Mouse (Mus musculus): Measurements from ENCODE around the gene Prcp. TPM values are rescaled to one million over a fixed set of nuclear protein-coding genes. Genes with fewer than 3 reads are reported as not detected.
"Not testable (repeated sequence)": the region's sequence is repeated elsewhere in the genome, so short reads cannot be mapped to it uniquely, and the experiment has no call there.

The Prcp gene
- total RNA-seq, 2 experiments from 2014 or later = 2.7 to 3.2 TPM

DNA sequence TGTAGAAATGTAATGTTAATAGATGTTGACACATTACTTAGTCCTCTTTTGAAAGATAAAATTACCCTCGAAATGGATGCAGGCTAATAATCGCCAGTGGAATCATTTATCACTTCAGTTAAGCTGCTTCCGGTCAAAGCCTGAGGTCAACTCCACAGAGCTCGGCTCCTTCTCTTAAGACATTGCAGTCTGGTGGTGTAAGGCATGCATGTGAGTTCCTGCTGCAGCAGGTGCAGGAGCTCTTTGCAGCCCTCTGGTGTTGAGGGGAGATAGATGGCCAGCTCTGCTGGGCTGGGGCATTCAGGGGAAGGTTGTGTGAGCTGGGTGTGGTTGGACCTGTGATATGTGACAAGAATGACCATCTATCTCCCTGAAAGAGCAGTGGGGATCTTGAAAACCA is 104.0 kb downstream of the Prcp start:
- DNase-seq (ENCODE audit: low spot score) = no peak

DNA sequence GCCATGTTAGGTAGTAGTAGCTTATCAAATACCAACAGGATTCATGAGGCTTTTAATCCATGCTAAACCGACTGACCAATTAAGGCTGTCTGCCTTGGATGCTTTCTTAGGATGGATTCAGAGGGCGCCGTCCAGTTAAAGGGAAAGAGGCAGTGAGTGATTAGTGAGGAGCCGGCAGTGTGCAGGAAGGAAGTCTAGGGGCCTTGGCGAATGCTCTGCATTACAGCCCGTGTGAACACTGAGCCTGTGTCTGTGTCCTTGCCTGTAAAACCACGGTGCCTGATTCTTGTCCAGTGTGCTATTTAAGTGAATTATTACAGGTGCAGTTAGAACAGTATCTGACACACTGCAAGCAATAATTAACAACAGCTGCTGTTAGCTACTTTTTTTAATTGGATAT is 104.5 kb downstream of the Prcp start:
- DNase-seq (ENCODE audit: low spot score) = not testable (repeated sequence)

DNA sequence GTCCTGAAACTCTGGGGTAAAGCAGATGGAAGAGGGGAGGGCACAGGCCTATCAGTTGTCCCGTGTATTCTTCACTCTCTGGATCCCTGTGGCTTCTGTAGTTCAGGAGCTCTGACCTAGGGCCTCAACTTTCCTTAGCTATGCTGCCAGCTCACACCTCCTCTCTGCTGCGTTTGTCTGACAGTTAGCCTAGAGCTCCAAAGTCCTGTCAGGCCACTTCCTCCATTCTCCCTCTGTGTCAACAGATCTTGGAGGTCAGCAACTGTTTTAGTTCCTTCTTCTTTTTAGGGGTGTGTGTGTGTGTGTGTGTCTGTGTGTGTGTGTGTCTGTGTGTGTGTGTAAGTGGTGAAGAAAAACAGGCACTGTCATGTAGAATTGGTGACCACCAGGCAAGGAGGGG is 106.5 kb downstream of the Prcp start:
- DNase-seq (ENCODE audit: low spot score) = no peak

DNA sequence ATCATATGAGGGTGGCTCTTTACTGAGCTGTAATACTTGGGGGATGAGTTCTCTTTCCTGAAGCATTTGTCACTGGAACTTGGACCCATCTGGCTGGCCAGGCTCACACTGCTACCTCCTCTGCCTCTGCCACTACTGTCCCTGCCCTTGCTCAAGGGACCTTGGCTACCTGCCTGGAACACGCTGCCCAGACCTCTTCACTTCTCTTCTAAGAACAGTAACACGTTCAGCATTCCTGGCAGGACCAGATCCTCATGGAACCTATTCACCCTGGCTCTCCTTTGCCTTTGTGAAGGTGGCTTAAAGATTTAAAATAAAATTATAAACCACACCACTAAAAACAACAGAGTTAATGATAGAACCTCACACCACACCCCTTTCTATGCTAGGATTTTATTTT is 107.6 kb downstream of the Prcp start:
- DNase-seq (ENCODE audit: low spot score) = no peak

Other genes starting within 250 kb of the Prcp start
- gene Ankrd42, start 237.3 kb upstream of the Prcp start, total RNA-seq (2021) = under 1 TPM; 0.28 to 0.34 TPM
- 10 to 100 TPM; 18.3 to 22.0 TPM for gene Pcf11, start 204.5 kb upstream of the Prcp start, total RNA-seq (2021)
- gene Rab30, start 132.9 kb upstream of the Prcp start, total RNA-seq (2021) = 1 to 10 TPM; 5.4 to 8.5 TPM
- under 1 TPM in 1 of 2 experiments, not detected in 1; 0.07 TPM for gene Ddias, start 223 bp upstream of the Prcp start, total RNA-seq (2021)
- gene Fam181b, start 205.4 kb downstream of the Prcp start, total RNA-seq (2021) = under 1 TPM; 0.48 to 0.90 TPM

All from gastrocnemius, adult 18-20 months (tissue).